11 mouse cellular contexts compared by ENCODE assay signal in the genomic region with DNA sequence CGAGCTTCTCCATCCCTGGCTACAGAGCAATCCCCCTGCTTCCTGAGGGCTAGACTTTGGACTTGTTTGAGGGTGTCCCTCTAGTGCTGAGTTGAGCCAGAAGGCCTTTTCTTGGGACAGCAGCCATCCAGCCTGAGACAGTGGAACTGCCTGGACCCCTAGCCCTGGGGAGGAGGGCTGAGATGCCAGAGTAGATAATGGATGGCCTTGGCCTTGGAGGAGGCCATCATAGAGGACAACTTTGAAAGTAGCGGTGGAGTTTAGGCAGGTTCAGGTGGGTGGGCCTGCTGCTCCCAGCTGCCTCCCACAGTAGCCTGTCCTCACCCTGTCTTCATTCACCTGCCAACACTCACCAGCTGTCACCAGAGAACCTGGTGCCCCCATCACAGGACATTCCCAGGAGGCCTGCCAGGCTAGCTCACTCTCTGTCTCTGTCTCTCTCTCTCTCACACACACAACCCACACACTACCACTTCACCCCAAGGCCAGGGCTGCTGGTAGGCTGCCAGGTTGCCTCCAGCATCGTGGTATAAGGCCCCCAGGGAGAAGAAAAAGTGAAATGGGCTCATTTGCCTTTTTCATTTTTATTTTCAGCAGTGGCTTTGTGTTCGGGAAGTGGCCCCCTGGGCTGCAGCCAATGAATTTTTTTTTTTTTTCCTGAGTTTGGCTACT. TPM values are rescaled to one million over a fixed set of nuclear protein-coding genes. Genes with fewer than 3 reads are reported as not detected.
DNase-seq lines count a peak whose midpoint lies in the region; ATAC-seq and TF ChIP-seq lines count a peak whose summit lies in the region.
"Had no signal": no experiment of that assay in that cellular context is flagged by ENCODE, and none has a peak within 500 bp of the region (broad histone marks: within the 10 kb centered on the region; RNA-seq: fewer than 3 reads in every experiment).

No protein-coding gene starts in this region.

- WGBS in heart, adult 2 months, result 30% methylated on average over 4 of the region's 4 CpGs
- 69% methylated on average over 4 of the region's 4 CpGs for WGBS in intestine, postnatal 0 days

- no peak for ATAC-seq in intestine, postnatal 0 days

- H3K4me3 ChIP-seq in heart, adult 2 months, result no peak overlapping the region
- H3K4me3 ChIP-seq in intestine, postnatal 0 days (ENCODE audit: low read depth, low read length), result no peak overlapping the region
- H3K4me3 ChIP-seq: neural tube, embryonic 13.5 days had no signal

- no peak for TF ChIP-seq CTCF in heart, adult 2 months (IDR thresholded peaks at IDR 0.05)
- TF ChIP-seq CTCF in intestine, postnatal 0 days (IDR thresholded peaks at IDR 0.05; ENCODE audit: low read depth), result no peak

- TF ChIP-seq POLR2A in heart, adult 2 months (IDR thresholded peaks at IDR 0.05; ENCODE audit: insufficient read depth, low read depth, low read length), result 0 out of 2 replicates have a peak, but pooled peaks have one; percentile 27

- intact Hi-C loops in heart, adult 2 months (cut with DNase I), result no loop called here
- intact Hi-C loops in left cerebral cortex, postnatal 4 days (cut with DNase I), result no loop called here

- peaks cover 15% of the 10 kb centered on the region; the same call in 1 of the 2 replicates for H3K4me1 ChIP-seq in heart, adult 2 months (ENCODE audit: control insufficient read depth, insufficient read depth, low read length)
- H3K4me1 ChIP-seq in intestine, postnatal 0 days (replicated peaks; ENCODE audit: control insufficient read depth, insufficient read depth, low read length), result peaks cover 16% of the 10 kb centered on the region

- H3K9ac ChIP-seq in heart, adult 2 months (ENCODE audit: low read depth, low read length), result no peak overlapping the region; the same call in 1 of the 2 replicates
- H3K9ac ChIP-seq in intestine, postnatal 0 days (ENCODE audit: low read depth, low read length), result no peak overlapping the region
- H3K9ac ChIP-seq: neural tube, embryonic 13.5 days had no signal

- H3K27me3 ChIP-seq in heart, adult 2 months (ENCODE audit: control insufficient read depth, insufficient read depth, low read length), result no peaks in the 10 kb centered on the region
- no peaks in the 10 kb centered on the region for H3K27me3 ChIP-seq in intestine, postnatal 0 days (replicated peaks; ENCODE audit: control insufficient read depth, insufficient read depth, low read length)
- H3K27me3 ChIP-seq: neural tube, embryonic 13.5 days had no signal

- H3K27ac ChIP-seq in heart, adult 2 months, result peak overlapping the region; percentile 33
- H3K27ac ChIP-seq in intestine, postnatal 0 days (ENCODE audit: low read depth, low read length), result peak overlapping the region; percentile 71; the same call in 1 of the 2 replicates
- H3K27ac ChIP-seq: kidney, postnatal 0 days; neural tube, embryonic 13.5 days had no signal

- H3K36me3 ChIP-seq in heart, adult 2 months (ENCODE audit: control insufficient read depth, insufficient read depth, low read length), result peaks cover 2% of the 10 kb centered on the region; the same call in 1 of the 2 replicates
- H3K36me3 ChIP-seq in intestine, postnatal 0 days (ENCODE audit: control insufficient read depth, insufficient read depth), result peaks cover 45% of the 10 kb centered on the region

- no peaks in the 10 kb centered on the region for H3K9me3 ChIP-seq in intestine, postnatal 0 days (ENCODE audit: control insufficient read depth)
- H3K9me3 ChIP-seq: neural tube, embryonic 13.5 days had no signal

- H3K79me2 ChIP-seq in heart, adult 2 months (replicated peaks; ENCODE audit: control insufficient read depth, insufficient read depth, low read length), result no peaks in the 10 kb centered on the region; the same call in 1 of the 2 replicates

- TF ChIP-seq EP300 in heart, adult 2 months (IDR thresholded peaks at IDR 0.05; ENCODE audit: insufficient read depth, low read depth, low read length), result peak; percentile 96

- peak in 1 of 2 experiments; percentile 49 for DNase-seq in heart, adult 2 months
- no peak for DNase-seq in heart, postnatal 4 days
- DNase-seq in 3134 (ENCODE audit: extremely low read depth, insufficient read length, low spot score), result peak; percentile 43
- DNase-seq in MN1 (ENCODE audit: low spot score), result peak; percentile 21
- no peak for DNase-seq in left cerebral cortex, postnatal 4 days
- DNase-seq in cerebellum, adult 18-20 months, result no peak
- DNase-seq in kidney, postnatal 25 days, result no peak
- DNase-seq: cerebellum, postnatal 36 days had no signal

- no peak overlapping the region for H3K4me2 ChIP-seq in intestine, postnatal 0 days (replicated peaks; ENCODE audit: low read depth)
- H3K4me2 ChIP-seq: neural tube, embryonic 13.5 days had no signal

RNA-seq across cellular contexts. Expression of a gene that starts 7.7 kb away (rescaled TPM):
- 100 to 1,000 TPM; 173 to 203 TPM for total RNA-seq in heart, adult 2 months (2021)
- polyA plus RNA-seq in heart, adult 2 months (2012; rRNA removed), result 342 and 529 TPM in 2 replicates
- total RNA-seq in heart, postnatal 4 days (2021), result 100 to 1,000 TPM; 112 to 126 TPM
- polyA plus RNA-seq in intestine, postnatal 0 days (2015; fragmentation: Nextera tagmentation; extraction: Ambion mirVana), result 39.0 and 39.8 TPM in 2 replicates
- 1 to 10 TPM; 7.5 to 8.1 TPM for total RNA-seq in left cerebral cortex, postnatal 4 days (2021)

RNA-seq across cellular contexts. Expression of a gene that starts 28.0 kb away (rescaled TPM):
- 10 to 100 TPM; 22.8 to 23.0 TPM for total RNA-seq in heart, adult 2 months (2021)
- polyA plus RNA-seq in heart, adult 2 months (2012; rRNA removed), result 27.8 and 44.8 TPM in 2 replicates
- total RNA-seq in heart, postnatal 4 days (2021), result 10 to 100 TPM; 55.9 to 60.3 TPM
- 62.8 and 63.5 TPM in 2 replicates for polyA plus RNA-seq in intestine, postnatal 0 days (2015; fragmentation: Nextera tagmentation; extraction: Ambion mirVana)
- 10 to 100 TPM; 85.7 to 98.0 TPM for total RNA-seq in left cerebral cortex, postnatal 4 days (2021)

RNA-seq across cellular contexts. Expression of a gene that starts 50.5 kb away (rescaled TPM):
- total RNA-seq in heart, adult 2 months (2021), result not detected
- 0.14 TPM in 1 of 2 replicates, not detected in the other for polyA plus RNA-seq in heart, adult 2 months (2012; rRNA removed)
- not detected for total RNA-seq in heart, postnatal 4 days (2021)
- 0.04 TPM in 1 of 2 replicates, not detected in the other for polyA plus RNA-seq in intestine, postnatal 0 days (2015; fragmentation: Nextera tagmentation; extraction: Ambion mirVana)
- under 1 TPM; 0.44 to 0.74 TPM for total RNA-seq in left cerebral cortex, postnatal 4 days (2021)

Comparison
In these comparisons a context has a peak if more than half of its experiments do, and no peak if none do; other contexts are left out.
1. DNase-seq: peak in 3134 (single experiment) and MN1 (single experiment); none in heart, postnatal 4 days (single experiment), left cerebral cortex, postnatal 4 days (single experiment), cerebellum, adult 18-20 months (0 of 2) and kidney, postnatal 25 days (0 of 2).
2. RNA of a gene that starts 7.7 kb away (total RNA-seq): 173 to 203 TPM in heart, adult 2 months and 112 to 126 TPM in heart, postnatal 4 days; 7.5 to 8.1 TPM in left cerebral cortex, postnatal 4 days; every median in the first group is over 10 times any median in the second.